Mouse (Mus musculus) megakaryocyte progenitor cell, adult 5-6 weeks (primary cell): Measurements from ENCODE around the gene Gapdh. TPM values are rescaled to one million over a fixed set of nuclear protein-coding genes. Genes with fewer than 3 reads are reported as not detected.

Experiments
- ATAC-seq: replicated peaks from 2 replicates; pipeline ENCODE4 v1.8.0; 2016; ENCODE audit warnings: mild to moderate bottlenecking, moderate TSS enrichment, inconsistent platforms; ENCODE audit not compliant: poor library complexity
- total RNA-seq, 2 experiments: library from RNA; stranded (forward) in 1 of 2; stranded (reverse) in 1 of 2; fragments of 157-497, 149-512 nt in 1 of 2; fragments of 200-1000 nt in 1 of 2; gene quantifications; 2 replicates each; pipeline versions ENCODE4 v1.2.3 to v1.2.4; 2015 to 2017

Gapdh gene
- total RNA-seq, 2 experiments from 2014 or later, result 1,569 to 3,979 TPM

- peak; percentile 56 for ATAC-seq
Observed at GRCm38 (mm10) chr6:125152212-125153017, 13.9 kb downstream of the Gapdh start.

- ATAC-seq, result no peak
Observed at GRCm38 (mm10) chr6:125149569-125149950, 16.7 kb downstream of the Gapdh start.

GRCm38 (mm10) chr6:125148926-125149568 lies 17.2 kb downstream of the Gapdh start:
- ATAC-seq, result no peak

GRCm38 (mm10) chr6:125148251-125148925 lies 17.9 kb downstream of the Gapdh start:
- no peak for ATAC-seq

- ATAC-seq, result no peak
Observed at GRCm38 (mm10) chr6:125147329-125147728, 18.9 kb downstream of the Gapdh start.

GRCm38 (mm10) chr6:125146797-125147196 lies 19.5 kb downstream of the Gapdh start:
- peak; percentile 20; the same call in 1 of the 2 replicates for ATAC-seq

- ATAC-seq, result no peak
Observed at GRCm38 (mm10) chr6:125146148-125146547, 20.1 kb downstream of the Gapdh start.

GRCm38 (mm10) chr6:125145479-125145951 lies 20.8 kb downstream of the Gapdh start:
- ATAC-seq, result 0 out of 2 replicates have a peak, but pooled peaks have one; percentile 1

GRCm38 (mm10) chr6:125145001-125145400 lies 21.3 kb downstream of the Gapdh start, which contains the start of gene Iffo1:
Iffo1 (plus strand) TSS chr6:125145241.
- ATAC-seq, result peak; percentile 89

- ATAC-seq, result no peak
Observed at GRCm38 (mm10) chr6:125143904-125144303, 22.4 kb downstream of the Gapdh start.

GRCm38 (mm10) chr6:125143128-125143527 lies 23.1 kb downstream of the Gapdh start:
- no peak for ATAC-seq

GRCm38 (mm10) chr6:125142436-125142835 lies 23.8 kb downstream of the Gapdh start:
- ATAC-seq, result no peak

- no peak for ATAC-seq
Observed at GRCm38 (mm10) chr6:125139747-125140146, 26.5 kb downstream of the Gapdh start.

GRCm38 (mm10) chr6:125137002-125137671 lies 29.1 kb downstream of the Gapdh start:
- peak; percentile 52 for ATAC-seq

- ATAC-seq, result no peak
Observed at GRCm38 (mm10) chr6:125132470-125132869, 33.8 kb downstream of the Gapdh start.

GRCm38 (mm10) chr6:125131302-125132156 lies 34.7 kb downstream of the Gapdh start, which contains the start of gene Nop2:
Nop2 (plus strand) TSS chr6:125131909.
- peak; percentile 89 for ATAC-seq

- ATAC-seq, result no peak
Observed at GRCm38 (mm10) chr6:125129710-125130402, 36.4 kb downstream of the Gapdh start.

- no peak for ATAC-seq
Observed at GRCm38 (mm10) chr6:125128724-125129123, 37.5 kb downstream of the Gapdh start.

GRCm38 (mm10) chr6:125119387-125119786 lies 46.9 kb downstream of the Gapdh start:
- no peak for ATAC-seq
